23 mouse cellular contexts compared by ENCODE assay signal in genomic region chr6:37580476-37580875, GRCm38 (mm10). TPM values are rescaled to one million over a fixed set of nuclear protein-coding genes. Genes with fewer than 3 reads are reported as not detected.
"Had no signal": no experiment of that assay in that cellular context is flagged by ENCODE, and none has a peak within 500 bp of the region (broad histone marks: within the 10 kb centered on the region; RNA-seq: fewer than 3 reads in every experiment).

No protein-coding gene starts in this region.

- H3K9ac ChIP-seq: liver, embryonic 14.5 days; lung, embryonic 15.5 days; midbrain, embryonic 12.5 days; neural tube, embryonic 13.5 days; neural tube, embryonic 15.5 days; stomach, embryonic 15.5 days had no signal

- DNase-seq: lung, adult 18-20 months; midbrain, embryonic 14.5 days; right cerebral cortex, postnatal 14 days; thymus, adult 2 months; thymus, postnatal 25 days; thymus, postnatal 4 days had no signal

- H3K27me3 ChIP-seq: lung, embryonic 15.5 days; midbrain, embryonic 12.5 days; neural tube, embryonic 13.5 days; neural tube, embryonic 15.5 days; stomach, embryonic 15.5 days had no signal

- H3K4me1 ChIP-seq: lung, embryonic 15.5 days; midbrain, embryonic 10.5 days; midbrain, embryonic 12.5 days; stomach, embryonic 15.5 days had no signal

- ATAC-seq: lung, postnatal 0 days; midbrain, embryonic 16.5 days had no signal

- H3K4me2 ChIP-seq: lung, embryonic 15.5 days; midbrain, embryonic 12.5 days; neural tube, embryonic 13.5 days; neural tube, embryonic 15.5 days; stomach, embryonic 15.5 days had no signal

- H3K4me3 ChIP-seq: lung, embryonic 15.5 days; midbrain, embryonic 10.5 days; midbrain, embryonic 12.5 days; myocyte; neural tube, embryonic 13.5 days; neural tube, embryonic 15.5 days; stomach, embryonic 15.5 days had no signal

- H3K36me3 ChIP-seq: lung, embryonic 15.5 days; midbrain, embryonic 10.5 days; midbrain, embryonic 12.5 days; neural tube, embryonic 13.5 days; neural tube, embryonic 15.5 days; stomach, embryonic 15.5 days had no signal

- H3K9me3 ChIP-seq: lung, embryonic 15.5 days; midbrain, embryonic 10.5 days; midbrain, embryonic 12.5 days; neural tube, embryonic 13.5 days; neural tube, embryonic 15.5 days; stomach, embryonic 15.5 days had no signal

- H3K27ac ChIP-seq: liver, embryonic 14.5 days; lung, embryonic 15.5 days; midbrain, embryonic 10.5 days; midbrain, embryonic 12.5 days; neural tube, embryonic 13.5 days; neural tube, embryonic 15.5 days; stomach, embryonic 15.5 days; stomach, postnatal 0 days had no signal

RNA-seq across cellular contexts. Expression of gene Akr1d1, which starts 50.5 kb away (rescaled TPM):
- total RNA-seq: megakaryocyte, adult 5-6 weeks; megakaryocyte-erythroid progenitor cell, adult 5-6 weeks had no signal
- polyA plus RNA-seq: lung, embryonic 15.5 days; lung, postnatal 0 days; midbrain, embryonic 10.5 days; midbrain, embryonic 12.5 days; midbrain, embryonic 14.5 days; midbrain, embryonic 16.5 days; myocyte; neural tube, embryonic 11.5 days; neural tube, embryonic 13.5 days; neural tube, embryonic 15.5 days; spleen, adult 2 months; testis, adult 2 months; thymus, adult 2 months; urinary bladder, adult 2 months had no signal
